Mouse (Mus musculus): ENCODE data around the gene Cdc37.

Gene Cdc37

DNA sequence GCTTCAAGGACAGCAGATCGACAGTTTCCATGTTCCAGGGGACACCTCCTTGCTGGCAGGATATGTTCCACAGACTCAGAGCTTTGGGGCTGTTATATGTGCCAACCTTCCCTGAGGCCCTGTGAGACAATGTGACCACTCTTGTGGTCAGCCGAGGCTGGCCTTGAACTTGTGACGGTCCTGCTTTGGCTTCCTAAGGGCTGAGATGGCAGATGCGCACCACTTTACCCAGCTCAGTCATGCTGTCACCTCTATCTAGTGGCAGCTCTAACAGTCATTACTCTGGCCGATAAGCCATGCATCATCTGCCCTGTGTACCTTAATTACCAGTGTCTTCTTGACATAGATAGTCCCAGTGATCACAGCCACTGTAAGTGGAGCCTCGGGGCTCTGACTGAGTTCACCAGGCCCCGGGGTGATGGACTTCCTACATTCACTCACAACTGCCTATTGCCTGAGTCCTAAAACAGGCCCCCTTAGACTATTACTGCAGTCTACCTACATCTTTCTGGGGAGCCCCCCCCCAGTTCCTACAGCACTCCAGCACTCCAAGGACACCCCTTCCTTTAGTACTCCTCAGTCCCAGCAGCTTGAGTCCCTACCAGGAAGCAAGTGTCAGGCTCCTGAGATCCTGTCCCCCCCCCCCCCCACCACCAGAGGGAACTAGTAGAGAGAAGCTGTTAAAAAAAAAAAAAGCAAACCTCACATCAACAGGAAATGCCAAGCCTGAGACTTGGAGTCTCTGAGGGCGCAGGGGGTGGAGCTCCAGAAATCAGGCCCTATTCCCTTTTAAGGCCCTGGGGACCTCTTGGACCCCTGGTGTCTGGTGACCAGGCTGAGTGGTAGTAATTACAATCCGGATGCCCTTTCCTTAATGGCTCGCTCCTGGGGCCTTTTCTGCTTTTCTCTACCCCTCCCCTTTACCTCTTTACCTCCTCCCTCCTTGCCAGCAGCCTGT, 17.6 kb upstream of the Cdc37 start:
- no peak for DNase-seq (ENCODE audit: low read depth, low spot score)

DNA sequence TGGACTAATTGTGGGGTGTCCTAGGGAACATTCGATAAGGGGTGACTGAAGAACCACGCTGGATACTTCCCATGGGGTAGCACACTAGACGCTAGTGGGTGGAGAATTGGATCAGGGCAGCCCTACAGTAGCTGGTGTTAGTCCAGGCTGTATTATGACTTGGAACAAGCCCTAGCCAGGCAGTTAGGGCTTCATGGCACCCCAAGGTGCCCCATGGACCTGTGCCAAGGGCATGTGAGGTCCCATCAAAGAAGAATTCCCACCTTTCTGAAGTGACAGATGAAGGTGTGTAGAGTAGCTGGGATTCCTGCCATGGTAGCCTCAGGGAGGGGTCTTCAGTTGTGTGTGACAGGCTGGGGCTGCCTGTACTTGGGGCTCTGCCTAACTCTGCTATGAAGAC, 16.7 kb upstream of the Cdc37 start:
- no peak for DNase-seq (ENCODE audit: low read depth, low spot score)

DNA sequence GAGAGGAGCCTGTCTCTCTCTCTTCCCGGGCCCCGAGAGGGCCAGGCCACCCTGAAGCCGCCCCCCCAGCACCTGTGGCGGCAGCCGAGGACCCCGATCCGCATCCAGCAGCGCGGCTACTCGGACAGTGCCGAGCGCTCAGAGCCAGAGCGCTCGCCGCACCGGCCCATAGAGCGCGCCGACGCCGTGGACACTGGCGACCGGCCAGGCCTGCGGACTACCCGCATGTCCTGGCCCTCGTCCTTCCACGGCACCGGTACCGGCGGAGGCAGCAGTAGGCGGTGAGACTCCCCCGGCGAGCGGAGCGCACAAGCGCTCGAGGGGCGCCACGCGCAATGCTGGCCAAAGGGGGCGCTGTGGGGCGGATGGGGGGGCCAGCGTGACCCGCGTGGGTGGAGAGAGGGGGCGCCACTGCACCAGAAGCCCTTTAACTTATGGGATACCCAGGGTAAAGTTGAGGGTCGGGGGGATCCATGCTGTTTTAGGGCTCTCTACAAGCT, 16.2 kb upstream of the Cdc37 start:
- DNase-seq (ENCODE audit: low read depth, low spot score) = peak; percentile 58

DNA sequence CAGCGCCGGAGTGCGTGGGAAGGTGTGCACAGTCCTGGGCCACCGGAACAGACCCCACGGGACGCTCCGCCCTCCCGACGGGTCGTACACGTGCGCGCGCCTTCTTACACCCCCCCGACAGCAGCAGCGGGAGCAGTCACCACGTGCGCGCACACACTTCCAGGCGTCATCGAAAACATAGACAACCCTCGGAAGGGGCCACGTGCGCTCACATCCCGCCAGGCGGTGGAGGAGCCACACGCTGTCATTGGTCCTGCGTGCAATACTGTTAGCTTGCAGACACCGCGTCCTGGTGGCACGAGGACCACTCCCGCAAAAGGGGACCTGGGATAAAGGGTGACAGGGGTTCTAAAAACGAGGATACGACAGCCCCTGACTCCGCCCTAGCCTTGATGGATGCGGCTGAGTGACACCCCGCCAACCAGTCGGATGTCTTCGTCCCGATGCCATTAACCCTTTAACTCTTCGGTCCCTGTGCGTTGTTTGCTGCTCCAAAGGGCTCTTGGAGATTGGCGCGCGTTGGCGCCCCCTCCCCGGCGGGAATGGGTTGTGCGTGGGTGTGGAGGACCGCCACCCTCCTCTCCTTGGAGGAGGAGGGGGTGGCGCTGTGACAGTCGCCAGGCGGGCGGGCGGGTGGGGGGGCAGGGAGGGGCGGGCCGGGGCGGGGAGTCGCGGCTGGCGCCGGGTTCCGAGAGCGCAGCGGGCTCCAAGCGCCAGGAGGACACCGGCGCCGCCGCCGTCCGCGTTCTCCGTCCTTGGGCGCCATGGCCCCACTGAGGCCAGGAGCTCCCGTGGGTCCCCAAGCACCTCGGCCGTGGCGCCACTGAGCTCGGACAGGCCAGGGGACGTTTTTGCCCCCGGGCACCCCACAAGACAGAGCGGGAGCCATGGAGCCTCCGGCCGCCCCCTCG, 15.5 kb upstream of the Cdc37 start, which contains the start of gene Pde4a:
Gene Pde4a (plus strand): TSS at position 674 of the 911 bp plus-strand sequence.
- peak; percentile 80 for DNase-seq (ENCODE audit: low read depth, low spot score)

DNA sequence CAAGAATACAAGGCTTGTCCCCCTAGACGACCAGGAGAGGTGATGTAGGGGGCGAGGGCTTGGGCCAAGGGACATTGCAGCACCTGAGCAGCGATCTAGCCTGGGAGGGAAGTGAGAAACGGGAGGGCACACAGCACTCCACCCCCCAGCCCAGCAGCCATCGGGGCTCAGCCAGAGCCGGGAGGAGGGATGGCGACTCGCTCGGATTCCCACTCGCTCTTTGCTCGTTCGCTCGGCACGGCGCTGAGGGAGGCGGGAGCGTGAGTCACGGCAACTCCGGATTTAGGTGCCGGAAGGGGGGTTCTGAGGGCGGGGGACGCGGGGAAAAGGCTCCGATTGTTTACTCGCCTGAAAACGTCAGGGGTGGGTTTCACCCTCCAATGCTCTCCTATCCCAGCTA, 14.3 kb upstream of the Cdc37 start:
- DNase-seq (ENCODE audit: low read depth, low spot score) = no peak

DNA sequence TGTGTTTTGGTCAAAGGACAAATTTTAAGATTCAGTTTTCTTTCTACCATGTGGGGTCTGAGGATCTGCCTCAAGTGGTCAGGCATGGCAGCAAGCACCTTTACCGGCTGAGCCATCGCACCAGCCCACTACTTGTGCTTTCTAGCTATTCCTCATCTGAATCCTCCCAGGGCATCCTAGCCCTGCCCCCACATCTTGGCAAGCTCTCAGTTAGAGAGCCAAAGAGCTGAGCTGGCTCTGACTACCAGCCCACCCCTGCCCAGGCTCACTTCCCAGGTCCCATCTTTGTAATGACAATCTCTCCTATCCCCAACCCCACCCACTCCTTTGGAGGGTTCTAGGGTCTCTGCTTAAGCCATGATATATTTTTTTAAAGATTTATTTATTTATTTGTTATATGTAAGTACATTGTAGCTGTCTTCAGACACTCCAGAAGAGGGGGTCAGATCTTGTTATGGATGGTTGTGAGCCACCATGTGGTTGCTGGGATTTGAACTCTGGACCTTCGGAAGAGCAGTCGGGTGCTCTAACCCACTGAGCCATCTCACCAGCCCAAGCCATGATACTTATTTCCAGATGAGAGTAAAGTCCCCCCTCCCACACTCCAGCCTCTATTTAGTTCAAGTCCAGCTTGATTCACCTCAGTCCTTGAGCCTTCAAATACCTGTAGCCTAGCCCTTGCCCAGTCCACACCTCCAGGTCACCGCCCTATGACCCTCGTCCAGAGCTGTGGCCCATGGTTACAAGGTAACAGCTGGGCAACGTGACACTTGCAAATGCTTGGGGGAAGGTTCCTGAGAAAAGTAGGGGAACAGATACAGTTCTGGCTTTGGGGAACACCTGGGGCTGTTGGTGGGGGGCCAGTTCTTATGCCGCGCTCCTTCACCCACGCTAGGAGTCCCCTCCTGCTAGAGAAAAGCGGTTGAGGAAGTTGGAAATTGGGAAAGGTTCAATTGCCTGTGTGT, 13.6 kb upstream of the Cdc37 start:
- no peak for DNase-seq (ENCODE audit: low read depth, low spot score)

DNA sequence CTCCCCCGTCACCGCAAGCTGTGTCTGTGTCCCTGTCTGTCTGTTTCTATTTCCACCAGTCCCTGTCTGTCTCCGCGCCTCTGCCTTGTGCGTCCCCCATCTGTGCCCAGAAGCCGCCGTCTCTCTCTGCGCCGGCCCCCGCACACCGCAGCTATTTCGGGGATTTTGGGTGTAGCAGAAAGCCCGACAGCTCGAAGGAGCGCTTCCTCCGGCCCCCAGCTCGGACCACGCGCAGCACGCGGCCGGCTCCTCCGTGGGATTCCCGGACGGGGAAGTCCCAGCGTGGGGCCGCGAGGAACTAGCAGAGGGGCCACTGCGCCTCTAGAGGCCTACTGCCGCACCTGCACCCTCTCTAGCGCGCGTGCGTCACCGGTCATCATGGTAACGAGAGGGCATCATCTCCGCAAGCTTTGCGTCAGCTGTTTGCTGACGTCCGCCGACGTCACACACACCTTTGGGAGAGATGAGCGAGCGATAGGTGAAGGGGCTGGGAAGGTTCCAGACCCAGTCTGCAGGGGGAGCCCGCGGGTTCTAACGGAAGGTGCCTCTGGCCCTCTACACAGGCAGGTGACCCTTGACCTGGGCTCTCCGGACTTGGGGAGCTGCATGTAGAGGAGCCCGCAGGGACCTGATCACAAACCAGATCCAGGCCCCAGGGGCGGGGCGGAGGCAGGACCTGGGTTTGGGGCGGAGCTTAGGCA, 11.6 kb upstream of the Cdc37 start:
- peak; percentile 98 for DNase-seq (ENCODE audit: low read depth, low spot score)

DNA sequence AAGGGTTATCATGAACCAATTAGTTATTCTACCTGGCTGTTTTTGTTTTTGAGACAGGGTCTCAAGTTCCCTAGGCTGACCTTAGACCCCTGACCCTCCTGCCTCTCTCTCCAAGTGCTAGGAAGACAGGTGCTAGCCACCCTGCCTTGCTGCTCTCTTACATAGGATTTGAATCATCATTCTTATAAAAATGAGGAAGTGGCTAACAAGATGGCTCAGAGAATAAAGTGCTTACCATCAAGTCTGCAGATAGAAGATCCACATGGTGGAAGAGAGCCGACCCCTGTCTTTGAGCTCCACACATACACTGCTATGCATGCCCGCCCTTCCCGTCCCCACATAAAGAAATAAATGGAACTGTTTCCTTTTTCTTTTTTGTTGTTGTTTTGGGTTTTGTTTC, 5.0 kb upstream of the Cdc37 start:
- no peak for DNase-seq (ENCODE audit: low read depth, low spot score)

DNA sequence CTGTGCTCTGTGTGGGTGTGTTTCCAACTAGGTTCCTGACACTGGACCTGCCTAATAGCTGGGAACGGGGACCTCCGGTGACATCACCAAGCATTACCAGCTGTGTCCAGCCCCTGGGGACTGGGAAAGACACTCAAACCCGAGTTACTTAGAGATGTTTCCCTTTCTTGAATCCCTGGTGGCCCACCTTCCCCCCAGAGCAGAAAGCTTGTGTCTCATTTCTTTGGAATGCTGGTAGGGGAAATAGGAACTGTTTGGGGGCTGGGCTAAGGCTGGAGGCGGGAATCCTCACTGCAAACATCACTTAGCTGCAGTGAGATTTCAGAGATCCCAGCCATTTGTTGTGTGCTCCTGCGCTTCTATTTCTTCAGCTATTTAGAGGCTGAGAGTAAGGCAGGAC, 4.1 kb upstream of the Cdc37 start:
- DNase-seq (ENCODE audit: low read depth, low spot score) = no peak

DNA sequence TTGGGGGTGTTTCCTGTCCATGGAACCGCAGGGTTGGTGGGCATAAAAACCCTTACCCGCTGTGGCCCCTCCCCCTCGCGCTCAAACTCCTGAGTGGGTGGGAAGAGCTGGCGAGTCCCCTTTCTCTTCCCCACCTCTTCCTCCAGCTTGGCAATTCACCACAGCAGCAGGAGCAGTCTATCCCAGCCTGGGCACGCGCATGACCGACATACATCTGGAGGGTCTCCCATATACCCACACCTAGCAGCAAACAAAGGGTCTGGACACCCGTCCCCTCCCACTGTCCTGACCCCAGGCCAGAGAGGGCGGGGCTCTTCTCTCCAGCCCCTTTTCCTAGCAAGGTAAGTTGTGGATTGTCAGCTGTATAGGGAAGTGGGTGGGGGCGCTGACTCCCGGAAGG, 3.5 kb upstream of the Cdc37 start:
- no peak for DNase-seq (ENCODE audit: low read depth, low spot score)

DNA sequence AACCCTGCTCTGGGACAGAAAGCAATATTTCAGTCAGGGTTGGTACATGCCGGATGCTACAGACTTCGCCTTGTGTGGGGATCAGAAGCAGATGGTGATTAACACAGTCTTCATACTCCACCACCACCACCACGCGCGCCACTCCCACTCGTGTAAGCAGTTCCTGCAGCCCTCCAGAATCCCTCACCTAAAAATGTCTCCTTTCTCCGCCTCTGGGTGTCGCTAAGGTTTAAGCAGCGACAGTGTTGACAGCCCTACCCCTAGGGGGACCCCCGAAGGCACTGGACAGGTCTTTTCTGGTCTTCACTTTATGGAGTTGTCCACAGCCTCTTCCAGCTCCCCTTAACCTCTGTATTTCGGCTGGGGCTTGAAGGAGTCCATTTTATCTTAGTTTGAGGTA, 2.9 kb upstream of the Cdc37 start:
- DNase-seq (ENCODE audit: low read depth, low spot score) = no peak

DNA sequence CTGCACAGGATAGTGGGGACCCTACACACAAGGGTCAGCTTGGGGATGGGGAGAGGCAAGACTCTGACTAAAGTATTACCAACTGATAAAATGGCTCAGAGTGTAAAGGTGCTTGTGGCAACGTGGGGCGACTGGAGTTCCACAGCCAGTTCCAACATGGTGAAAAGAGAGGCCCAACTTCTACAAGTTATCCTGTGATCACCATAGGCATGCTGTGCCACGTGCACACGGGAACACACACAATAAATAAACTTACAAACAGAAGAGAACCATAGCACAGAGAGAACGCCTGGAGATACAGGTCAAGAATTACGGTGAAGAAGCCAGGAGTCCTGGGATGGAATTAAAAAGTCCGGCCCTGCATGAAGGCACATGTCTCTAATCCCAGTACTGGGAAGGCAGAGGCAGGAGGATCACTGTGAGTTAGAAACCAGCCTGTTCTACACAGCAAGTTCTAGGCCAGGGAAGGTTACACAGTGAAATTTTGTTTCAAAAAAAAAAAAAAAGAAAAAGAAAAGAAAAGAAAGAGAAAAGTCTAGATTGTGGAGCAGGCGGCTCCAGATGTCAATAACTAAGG, 617 bp downstream of the Cdc37 start:
- no peak for DNase-seq (ENCODE audit: low read depth, low spot score)

DNA sequence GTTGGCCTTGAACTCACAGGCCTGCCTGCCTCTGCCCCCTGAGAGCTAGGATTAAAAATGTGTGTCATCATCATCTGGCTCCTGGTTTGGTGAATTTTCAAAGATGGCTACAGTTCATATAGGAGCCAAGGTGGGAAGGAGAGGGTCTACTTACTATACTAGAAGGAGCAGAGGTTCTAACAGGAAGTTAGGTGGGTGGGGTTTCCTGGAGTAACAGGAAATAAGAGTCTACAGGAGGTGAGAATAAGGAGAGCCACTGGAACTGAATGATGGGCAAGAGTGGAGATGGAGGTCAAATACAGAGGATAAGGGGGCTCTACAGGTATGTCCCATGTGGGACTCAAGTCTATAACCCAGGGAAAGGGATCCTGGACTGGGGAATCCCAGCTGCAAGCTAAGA, 1.4 kb downstream of the Cdc37 start:
- no peak for DNase-seq (ENCODE audit: low read depth, low spot score)

DNA sequence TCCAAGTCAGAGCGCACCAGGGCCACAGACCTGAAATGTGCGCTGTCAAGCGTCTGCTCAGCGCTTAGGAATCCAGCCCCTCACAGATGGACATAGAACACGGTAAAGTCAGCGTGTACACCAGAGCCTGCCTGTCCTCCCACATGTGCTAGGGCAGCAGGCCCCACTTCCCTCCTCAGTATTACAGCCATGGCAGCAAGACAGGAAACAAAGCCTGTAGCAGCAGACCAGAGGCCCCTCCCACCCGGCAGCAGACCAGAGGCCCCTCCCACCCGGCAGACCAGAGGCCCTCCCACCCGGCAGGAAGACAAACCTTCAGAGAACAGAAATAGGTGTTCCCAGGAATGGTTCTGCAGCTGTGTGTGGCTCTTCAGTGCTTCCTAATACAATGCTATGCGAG, 3.1 kb downstream of the Cdc37 start:
- no peak for DNase-seq (ENCODE audit: low read depth, low spot score)

DNA sequence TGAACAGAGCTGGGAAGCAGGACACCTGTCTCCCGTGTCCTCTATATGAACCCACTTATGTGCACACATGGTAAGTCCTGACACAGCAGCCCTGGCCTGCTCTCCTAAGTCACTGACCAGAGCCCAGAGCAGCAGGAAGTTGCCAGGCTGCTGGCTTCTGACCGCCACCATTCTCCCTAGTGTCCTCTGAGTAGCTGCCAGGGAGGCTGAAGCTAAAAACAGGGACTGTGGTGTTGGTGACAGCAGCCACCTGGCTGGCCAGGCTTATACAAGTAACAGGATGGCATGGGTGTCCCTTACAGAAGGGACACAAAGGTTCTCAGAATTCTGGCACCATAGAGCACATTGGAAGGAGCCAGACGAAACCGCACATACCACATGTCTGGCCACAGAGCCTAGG, 4.4 kb downstream of the Cdc37 start:
- DNase-seq (ENCODE audit: low read depth, low spot score) = no peak

DNA sequence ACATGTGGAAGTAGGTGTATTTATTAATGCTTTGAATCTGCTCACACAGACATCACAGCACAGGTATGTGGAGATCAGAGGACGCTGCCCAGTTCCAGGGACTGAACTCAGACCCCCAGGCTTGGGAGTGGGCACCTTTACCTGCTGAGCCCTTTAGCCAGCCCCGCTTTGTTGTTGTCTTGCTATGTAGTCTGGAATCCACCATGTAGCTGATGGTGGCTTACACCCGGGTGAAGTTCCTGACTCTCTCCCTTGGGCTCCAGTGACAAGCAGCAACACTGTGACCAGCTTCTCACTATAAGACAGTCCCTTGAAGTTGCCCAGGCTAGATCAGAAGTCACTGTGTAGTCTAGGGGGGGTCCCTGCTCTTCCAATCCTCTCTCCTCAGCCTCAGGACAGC, 5.4 kb downstream of the Cdc37 start:
- DNase-seq (ENCODE audit: low read depth, low spot score) = no peak

DNA sequence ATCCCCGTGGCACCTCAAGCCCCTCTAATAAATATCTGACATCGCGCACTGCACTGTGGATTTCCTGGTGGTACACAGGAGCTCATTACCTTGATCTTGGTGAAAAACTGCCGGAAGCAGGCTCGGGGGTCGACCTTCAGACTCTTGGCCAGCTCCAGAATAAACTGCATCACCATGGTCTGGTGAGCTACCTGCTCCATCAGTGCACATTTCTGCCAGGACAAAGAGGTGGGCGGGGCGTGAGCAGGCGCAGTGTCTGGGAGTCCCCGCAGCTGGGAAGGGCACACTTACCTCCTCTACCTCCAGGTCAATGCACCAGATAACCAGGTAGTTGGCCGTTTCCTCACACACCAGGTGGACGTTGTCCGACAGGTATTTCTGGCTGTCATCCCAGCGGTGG, 7.9 kb downstream of the Cdc37 start:
- no peak for DNase-seq (ENCODE audit: low read depth, low spot score)

DNA sequence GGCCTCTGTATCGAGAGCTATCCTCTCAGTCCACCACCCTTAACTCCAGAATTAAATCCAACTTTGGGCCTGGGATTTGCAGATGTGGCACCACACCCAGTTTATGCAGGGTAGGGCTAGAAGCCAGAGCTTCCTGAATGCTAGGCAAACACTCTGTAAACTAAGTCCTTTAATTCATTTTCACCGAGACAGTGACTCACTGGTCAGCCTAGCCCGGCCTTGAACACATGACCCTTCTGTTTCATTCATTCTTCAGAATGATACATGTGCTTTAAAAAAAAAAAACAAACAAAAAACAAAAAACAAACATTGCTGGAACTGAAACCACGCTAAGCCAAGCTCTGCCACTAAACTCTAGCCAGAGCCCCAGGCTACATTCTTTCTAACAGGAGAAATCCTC, 11.4 kb downstream of the Cdc37 start:
- DNase-seq (ENCODE audit: low read depth, low spot score) = no peak

DNA sequence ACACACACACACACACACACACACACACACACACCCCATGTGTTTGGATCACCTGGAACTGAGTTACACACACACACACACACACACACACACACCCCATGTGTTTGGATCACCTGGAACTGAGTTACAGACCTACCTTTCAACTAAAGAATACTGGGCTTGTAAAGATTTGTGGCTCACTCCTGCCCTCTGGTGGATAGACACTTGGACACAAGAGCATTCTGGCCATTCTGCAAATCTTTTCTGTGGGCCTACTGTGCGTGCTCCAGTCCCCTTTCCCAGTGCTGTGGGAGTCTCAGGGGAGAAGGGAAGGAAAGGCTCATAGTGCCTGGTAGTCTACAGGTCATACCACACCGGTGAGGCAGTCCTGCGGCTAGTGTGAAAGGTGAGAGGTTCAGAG, 12.6 kb downstream of the Cdc37 start:
- peak; percentile 82 for DNase-seq (ENCODE audit: low read depth, low spot score)

DNA sequence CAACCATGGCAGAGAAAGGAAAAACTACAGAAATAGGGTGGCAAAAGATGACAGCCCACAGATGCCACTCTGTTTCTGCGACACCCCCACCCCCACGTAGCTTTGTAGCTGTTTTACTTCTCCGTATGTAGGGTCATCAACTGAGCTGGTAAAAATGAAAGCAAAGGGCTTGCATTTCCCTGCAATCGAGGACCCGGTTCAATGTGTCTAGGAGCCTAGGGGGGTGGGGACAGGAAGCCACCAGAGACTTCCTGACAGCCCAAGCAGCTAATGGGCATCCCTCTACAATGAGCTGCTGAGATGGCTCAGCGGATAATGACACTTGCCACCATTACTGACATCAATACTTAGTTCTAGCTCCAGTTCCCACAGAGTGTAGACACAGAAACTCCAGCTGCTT, 13.4 kb downstream of the Cdc37 start:
- DNase-seq (ENCODE audit: low read depth, low spot score) = no peak
